Mouse (Mus musculus): ENCODE results near the gene Plce1. TPM values are rescaled to one million over a fixed set of nuclear protein-coding genes. Genes with fewer than 3 reads are reported as not detected.
A peak's percentile ranks its signal among the peaks of the same experiment; 100 is the strongest.

The Plce1 gene
- polyA plus RNA-seq, 1 experiment from 2014 or later = 0.47 TPM

DNA sequence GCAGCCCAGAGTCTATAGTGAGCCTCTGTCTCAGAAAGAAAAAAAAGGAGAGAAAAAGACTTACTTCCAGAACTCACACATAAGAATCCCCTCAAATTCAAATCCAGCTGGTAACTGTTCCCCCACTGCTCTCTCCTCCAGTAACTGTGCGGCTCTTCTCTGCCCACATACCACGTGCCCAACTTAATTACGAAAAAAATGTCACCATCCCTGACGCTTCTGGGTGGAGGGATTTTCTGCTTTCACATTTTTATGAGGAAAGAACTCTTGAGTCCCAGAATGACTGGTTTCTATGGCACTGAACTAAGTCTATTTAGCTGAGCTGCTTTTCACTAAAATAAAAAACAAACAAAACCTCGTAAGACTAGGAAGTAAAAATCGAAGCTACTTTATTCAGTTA, 306.8 kb downstream of the Plce1 start:
- H3K9me3 ChIP-seq (replicated peaks) = no peaks in the 10 kb centered on the region
- H3K4me3 ChIP-seq (replicated peaks) = no peak overlapping the region
- ATAC-seq (ENCODE audit: low read depth) (no peak), DNase-seq (no peak)
- no peak overlapping the region for H3K9ac ChIP-seq
- no peak overlapping the region for H3K27ac ChIP-seq
- H3K4me2 ChIP-seq = no peak overlapping the region
- no peaks in the 10 kb centered on the region for H3K27me3 ChIP-seq
- H3K36me3 ChIP-seq = peaks cover 46% of the 10 kb centered on the region
- WGBS (ENCODE audit: insufficient replicate concordance) = 84% methylated on average over 6 of the region's 6 CpGs
- no peaks in the 10 kb centered on the region for H3K4me1 ChIP-seq (replicated peaks)

DNA sequence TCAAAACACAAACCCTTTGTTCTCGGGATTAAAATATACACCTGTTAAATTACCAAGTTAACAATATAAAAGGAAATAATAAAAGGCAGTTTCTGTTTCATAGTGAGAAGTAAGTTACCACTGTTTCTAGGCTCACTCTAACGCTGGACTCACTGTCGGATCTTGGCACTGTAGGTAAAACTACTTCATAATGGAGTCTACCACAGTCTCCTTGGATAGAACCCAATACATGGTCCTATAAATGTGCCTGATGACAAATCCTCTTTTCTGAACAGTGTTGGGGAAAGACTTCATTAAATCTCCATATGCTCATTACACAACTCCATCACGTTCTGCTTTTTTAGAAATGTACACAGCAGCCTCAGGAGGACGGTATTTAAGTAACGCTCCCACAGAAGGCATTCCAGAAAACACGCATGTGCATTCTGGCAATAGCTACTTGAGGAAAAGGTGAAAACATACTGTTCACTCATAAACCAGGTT, 312.7 kb downstream of the Plce1 start:
- Histone ChIP-seq H3K4me1 (replicated peaks) (no peaks in the 10 kb centered on the region), H3K9ac (no peak overlapping the region), H3K27me3 (no peaks in the 10 kb centered on the region), H3K27ac (no peak overlapping the region), H3K36me3 (peaks cover 91% of the 10 kb centered on the region), H3K9me3 (replicated peaks) (no peaks in the 10 kb centered on the region), H3K4me2 (no peak overlapping the region), H3K4me3 (replicated peaks) (no peak overlapping the region)
- 90% methylated on average over 7 of the region's 7 CpGs for WGBS (ENCODE audit: insufficient replicate concordance)
- DNase-seq (no peak), ATAC-seq (ENCODE audit: low read depth) (no peak)

DNA sequence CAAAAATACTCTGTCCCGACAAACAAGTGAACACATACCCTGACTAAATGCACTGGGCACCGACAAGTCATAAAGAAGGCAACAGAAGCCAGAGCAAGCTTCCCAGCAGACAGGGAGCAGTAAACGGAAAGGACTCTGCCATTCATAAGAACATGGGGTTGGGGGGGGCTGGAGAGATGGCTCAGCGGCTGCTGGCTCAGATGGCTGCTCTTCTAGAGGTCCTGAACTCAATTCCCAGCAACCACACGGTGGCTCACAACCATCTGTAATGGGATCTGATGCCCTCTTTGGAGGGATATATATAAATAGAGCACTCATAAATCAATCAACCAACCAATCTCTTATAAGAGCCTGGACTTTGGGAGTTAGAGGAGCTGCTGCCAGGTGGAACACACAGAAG, 315.6 kb downstream of the Plce1 start:
- WGBS (ENCODE audit: insufficient replicate concordance) = 78% methylated on average over 5 of the region's 5 CpGs
- Histone ChIP-seq H3K27ac (no peak overlapping the region), H3K4me2 (no peak overlapping the region), H3K9ac (no peak overlapping the region), H3K9me3 (replicated peaks) (no peaks in the 10 kb centered on the region), H3K4me1 (replicated peaks) (no peaks in the 10 kb centered on the region), H3K4me3 (replicated peaks) (no peak overlapping the region), H3K36me3 (peaks cover 79% of the 10 kb centered on the region), H3K27me3 (no peaks in the 10 kb centered on the region)
- ATAC-seq (ENCODE audit: low read depth) = no peak
- DNase-seq = no peak

DNA sequence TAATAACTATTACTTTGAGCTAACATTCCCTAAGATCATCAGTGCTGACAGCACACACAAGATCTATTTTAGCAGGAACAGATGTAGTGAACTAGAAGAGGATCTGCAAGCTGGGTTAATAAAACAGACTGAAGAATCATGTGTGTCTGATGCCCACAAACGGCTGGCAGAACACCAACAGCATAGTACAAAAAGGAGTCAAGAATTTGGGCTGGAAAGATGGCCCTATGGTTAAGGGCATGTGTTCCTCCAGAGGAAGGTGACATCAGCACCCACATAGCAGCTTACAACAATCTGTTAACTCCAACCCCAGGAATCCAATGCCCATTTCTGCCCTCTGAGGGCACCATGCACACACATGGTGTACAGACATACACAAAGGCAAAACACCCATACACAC, 317.4 kb downstream of the Plce1 start:
- ATAC-seq (ENCODE audit: low read depth) (no peak), DNase-seq (no peak)
- no peak overlapping the region for H3K27ac ChIP-seq
- no peak overlapping the region for H3K4me3 ChIP-seq (replicated peaks)
- no peak overlapping the region for H3K4me2 ChIP-seq
- no peaks in the 10 kb centered on the region for H3K27me3 ChIP-seq
- 79% methylated on average over 1 of the region's 1 CpGs for whole genome bisulfite sequencing (ENCODE audit: insufficient replicate concordance)
- H3K9me3 ChIP-seq (replicated peaks) = no peaks in the 10 kb centered on the region
- peaks cover 79% of the 10 kb centered on the region for H3K36me3 ChIP-seq
- no peak overlapping the region for H3K9ac ChIP-seq
- no peaks in the 10 kb centered on the region for H3K4me1 ChIP-seq (replicated peaks)

DNA sequence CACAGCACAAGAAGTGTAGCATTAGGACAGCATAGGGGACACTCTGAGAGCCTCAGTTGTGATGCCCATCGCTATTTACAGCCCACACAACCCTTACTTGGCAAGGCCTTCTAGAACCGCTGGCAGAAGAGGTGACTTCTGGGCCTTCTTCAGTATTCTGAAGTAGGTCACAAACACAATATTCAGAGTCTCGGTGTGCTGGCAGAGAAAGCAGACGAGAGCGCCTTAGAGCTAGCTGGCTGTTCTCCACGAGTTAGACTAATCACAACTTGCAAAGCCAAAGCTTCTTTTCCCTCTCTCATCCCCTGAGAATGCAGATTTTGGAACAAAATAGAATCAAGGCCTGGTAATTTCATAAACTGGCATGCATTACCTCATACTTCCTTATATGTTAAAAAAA, 317.9 kb downstream of the Plce1 start:
- Histone ChIP-seq H3K4me1 (replicated peaks) (no peaks in the 10 kb centered on the region), H3K27ac (no peak overlapping the region), H3K36me3 (peaks cover 79% of the 10 kb centered on the region), H3K4me2 (no peak overlapping the region), H3K9ac (no peak overlapping the region), H3K4me3 (replicated peaks) (no peak overlapping the region), H3K27me3 (no peaks in the 10 kb centered on the region), H3K9me3 (replicated peaks) (no peaks in the 10 kb centered on the region)
- WGBS (ENCODE audit: insufficient replicate concordance) = 83% methylated on average over 6 of the region's 6 CpGs
- no peak for DNase-seq
- ATAC-seq (ENCODE audit: low read depth) = no peak

DNA sequence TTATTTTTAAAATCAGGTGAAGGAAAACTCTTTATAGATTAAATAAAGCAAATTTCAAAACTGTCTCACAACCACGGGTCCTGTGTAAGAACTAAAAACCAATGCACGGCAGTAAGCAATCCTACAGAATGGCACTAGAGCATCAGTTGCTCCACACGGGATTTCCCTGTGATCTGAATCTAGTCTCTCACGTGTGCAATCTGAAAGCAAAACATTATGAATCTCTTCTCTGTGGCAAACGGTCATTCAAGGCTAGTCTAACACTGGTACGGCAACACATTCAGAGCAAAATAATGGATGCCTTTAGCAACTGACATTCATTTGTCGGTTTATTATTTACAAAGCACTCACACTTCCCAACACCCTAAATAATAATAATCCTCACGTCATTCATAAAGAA, 337.3 kb downstream of the Plce1 start:
- peak overlapping the region; percentile 84 for H3K4me3 ChIP-seq (replicated peaks)
- H3K4me1 ChIP-seq (replicated peaks) = peaks cover 36% of the 10 kb centered on the region
- 23% methylated on average over 8 of the region's 8 CpGs for WGBS (ENCODE audit: insufficient replicate concordance)
- H3K9ac ChIP-seq = peak overlapping the region; percentile 88
- ATAC-seq (ENCODE audit: low read depth) (no peak), DNase-seq (no peak)
- H3K4me2 ChIP-seq = peak overlapping the region; percentile 89
- H3K36me3 ChIP-seq = peaks cover 27% of the 10 kb centered on the region
- peak overlapping the region; percentile 54 for H3K27ac ChIP-seq
- H3K27me3 ChIP-seq = no peaks in the 10 kb centered on the region
- no peaks in the 10 kb centered on the region for H3K9me3 ChIP-seq (replicated peaks)

DNA sequence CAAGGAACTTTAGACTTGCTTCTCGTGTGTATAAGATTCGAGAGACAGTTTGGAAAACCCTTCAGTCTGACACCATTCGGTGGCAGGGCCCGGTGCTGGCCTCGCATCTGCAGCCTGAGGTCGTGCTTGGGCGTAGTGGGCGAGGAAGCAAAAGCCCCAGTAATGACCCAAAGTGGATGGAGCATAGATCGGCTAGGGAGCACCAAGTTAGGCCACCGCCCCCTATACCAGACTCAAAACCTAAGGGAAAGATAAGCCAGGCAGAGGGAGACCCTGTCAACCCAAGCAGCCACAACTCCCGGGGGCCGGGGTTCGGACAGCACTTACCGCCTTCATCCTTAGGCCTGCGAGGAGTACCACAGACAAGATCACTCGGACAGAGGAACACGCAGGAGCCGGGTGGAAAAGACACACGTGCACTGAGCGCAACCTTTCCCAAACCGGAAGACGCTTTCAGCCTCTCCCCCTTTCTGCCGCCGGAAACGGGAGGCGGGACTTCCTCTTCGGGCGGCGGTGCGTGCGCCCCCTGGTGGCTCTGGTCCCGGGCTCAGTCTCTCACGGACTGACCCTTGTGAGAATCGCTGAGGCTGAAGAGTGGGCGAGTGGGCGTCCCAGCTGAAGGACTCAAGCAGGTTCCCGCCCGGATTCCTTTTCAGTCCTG, 338.0 kb downstream of the Plce1 start, which contains the start of gene Noc3l:
Gene Noc3l, minus strand, starts transcription at position 472 of the 661 bp plus-strand sequence.
- DNase-seq = peak; percentile 89
- peak within 1 kb of the TSS; percentile 89 for H3K4me2 ChIP-seq
- no peaks in the 10 kb centered on the region for H3K9me3 ChIP-seq (replicated peaks)
- peak within 1 kb of the TSS; percentile 88 for H3K9ac ChIP-seq
- H3K27me3 ChIP-seq = no peaks in the 10 kb centered on the region
- ATAC-seq (ENCODE audit: low read depth) = peak; percentile 84
- peaks cover 24% of the 10 kb centered on the region for H3K36me3 ChIP-seq
- H3K4me1 ChIP-seq (replicated peaks) = peaks cover 36% of the 10 kb centered on the region
- H3K4me3 ChIP-seq (replicated peaks) = peak within 1 kb of the TSS; percentile 84
- WGBS (ENCODE audit: insufficient replicate concordance) = under 1% methylated on average over 38 of the region's 38 CpGs
- H3K27ac ChIP-seq = peak within 1 kb of the TSS; percentile 94

DNA sequence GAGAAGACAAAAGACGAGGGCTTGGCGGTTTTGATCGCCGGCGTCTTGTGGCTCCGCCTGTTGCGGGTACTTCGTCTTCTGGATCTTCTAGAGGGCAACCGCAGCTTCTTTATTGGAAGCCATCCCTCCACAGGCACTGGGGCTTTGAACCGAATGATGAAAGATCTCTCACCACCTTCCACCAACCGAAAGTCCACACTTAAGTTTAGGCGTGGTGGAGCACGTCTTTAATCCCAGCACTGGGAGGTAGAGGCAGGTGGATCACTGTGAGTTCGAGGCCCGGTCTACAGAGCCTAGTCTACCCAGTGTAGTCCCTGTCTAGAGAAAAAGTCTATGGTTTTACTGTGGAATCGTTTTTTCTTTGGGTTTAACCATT, 338.5 kb downstream of the Plce1 start:
- DNase-seq = no peak
- Histone ChIP-seq H3K9ac (peak overlapping the region; percentile 88), H3K4me3 (replicated peaks) (peak overlapping the region; percentile 84), H3K9me3 (replicated peaks) (no peaks in the 10 kb centered on the region), H3K4me1 (replicated peaks) (peaks cover 36% of the 10 kb centered on the region), H3K27me3 (no peaks in the 10 kb centered on the region), H3K4me2 (peak overlapping the region; percentile 89), H3K36me3 (peaks cover 19% of the 10 kb centered on the region), H3K27ac (peak overlapping the region; percentile 94)
- WGBS (ENCODE audit: insufficient replicate concordance) = 7% methylated on average over 16 of the region's 16 CpGs
- ATAC-seq (ENCODE audit: low read depth) = peak; percentile 56

DNA sequence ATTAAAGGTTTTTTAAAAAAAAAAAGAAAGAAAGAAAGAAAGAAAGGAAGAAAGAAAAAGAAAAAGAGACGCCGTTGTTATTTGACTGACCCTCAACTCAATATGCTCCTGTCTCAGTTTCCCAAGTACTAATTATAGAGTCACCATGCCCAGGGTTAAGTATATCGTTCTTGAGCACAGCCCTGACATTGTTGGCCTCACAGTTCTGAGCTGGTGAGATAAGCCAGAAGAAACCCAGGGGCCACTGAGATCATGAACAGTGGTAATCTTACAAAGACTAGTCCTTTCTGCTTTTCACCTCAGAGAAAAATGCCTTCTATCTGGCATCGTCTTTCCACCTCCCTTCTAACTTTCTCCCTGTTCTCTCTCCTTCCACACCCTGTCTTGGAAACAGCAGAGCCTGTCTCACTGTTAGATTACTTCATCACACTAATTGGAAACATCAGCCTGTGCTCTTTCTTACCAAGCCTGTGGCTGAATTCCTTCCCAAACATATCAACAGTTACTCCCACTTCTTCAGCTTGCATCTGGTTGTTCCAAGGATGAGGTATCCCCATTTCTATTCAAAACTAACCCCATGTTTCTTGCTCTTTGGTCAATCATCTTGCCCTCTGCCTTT, 339.4 kb downstream of the Plce1 start:
- 13% methylated on average over 4 of the region's 4 CpGs for WGBS (ENCODE audit: insufficient replicate concordance)

DNA sequence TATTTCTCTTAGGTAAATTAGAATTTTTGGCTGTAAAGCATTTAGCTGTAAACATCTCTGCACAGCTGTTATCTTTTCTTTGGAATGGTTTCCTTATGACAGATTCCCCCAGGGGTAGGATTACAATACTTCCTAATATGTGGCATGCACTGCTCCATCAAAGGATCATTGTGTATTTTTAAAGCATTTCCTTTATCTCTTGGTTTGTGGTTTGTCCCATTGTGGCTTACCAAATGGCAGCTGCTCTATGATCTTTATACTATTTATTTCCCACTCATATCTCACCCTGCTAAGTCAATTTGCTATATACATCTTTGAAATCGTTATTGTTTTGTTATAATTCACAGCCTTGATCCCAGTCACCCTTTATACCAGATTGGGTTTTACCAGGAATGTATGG, 352.3 kb downstream of the Plce1 start:
- no peak for ATAC-seq (ENCODE audit: low read depth)
- no peak overlapping the region for H3K9ac ChIP-seq
- H3K36me3 ChIP-seq = no peaks in the 10 kb centered on the region
- WGBS (ENCODE audit: insufficient replicate concordance) = 27% methylated on average over 1 of the region's 1 CpGs
- DNase-seq = no peak
- H3K4me3 ChIP-seq (replicated peaks) = no peak overlapping the region
- H3K27me3 ChIP-seq = no peaks in the 10 kb centered on the region
- H3K27ac ChIP-seq = no peak overlapping the region
- H3K4me2 ChIP-seq = no peak overlapping the region
- H3K4me1 ChIP-seq (replicated peaks) = peaks cover 13% of the 10 kb centered on the region
- H3K9me3 ChIP-seq (replicated peaks) = no peaks in the 10 kb centered on the region

More for the DNA sequence above, 339.4 kb downstream of the Plce1 start:
- ATAC-seq (ENCODE audit: low read depth) = peak; percentile 93
- Histone ChIP-seq H3K27ac (peak overlapping the region; percentile 94), H3K4me3 (replicated peaks) (peak overlapping the region; percentile 84), H3K4me1 (replicated peaks) (peaks cover 36% of the 10 kb centered on the region), H3K4me2 (peak overlapping the region; percentile 89), H3K27me3 (no peaks in the 10 kb centered on the region), H3K9me3 (replicated peaks) (no peaks in the 10 kb centered on the region), H3K9ac (peak overlapping the region; percentile 88), H3K36me3 (peaks cover 10% of the 10 kb centered on the region)
- peak; percentile 76 for DNase-seq
